ENCODE assay signal across 8 mouse cellular contexts in the genomic region with DNA sequence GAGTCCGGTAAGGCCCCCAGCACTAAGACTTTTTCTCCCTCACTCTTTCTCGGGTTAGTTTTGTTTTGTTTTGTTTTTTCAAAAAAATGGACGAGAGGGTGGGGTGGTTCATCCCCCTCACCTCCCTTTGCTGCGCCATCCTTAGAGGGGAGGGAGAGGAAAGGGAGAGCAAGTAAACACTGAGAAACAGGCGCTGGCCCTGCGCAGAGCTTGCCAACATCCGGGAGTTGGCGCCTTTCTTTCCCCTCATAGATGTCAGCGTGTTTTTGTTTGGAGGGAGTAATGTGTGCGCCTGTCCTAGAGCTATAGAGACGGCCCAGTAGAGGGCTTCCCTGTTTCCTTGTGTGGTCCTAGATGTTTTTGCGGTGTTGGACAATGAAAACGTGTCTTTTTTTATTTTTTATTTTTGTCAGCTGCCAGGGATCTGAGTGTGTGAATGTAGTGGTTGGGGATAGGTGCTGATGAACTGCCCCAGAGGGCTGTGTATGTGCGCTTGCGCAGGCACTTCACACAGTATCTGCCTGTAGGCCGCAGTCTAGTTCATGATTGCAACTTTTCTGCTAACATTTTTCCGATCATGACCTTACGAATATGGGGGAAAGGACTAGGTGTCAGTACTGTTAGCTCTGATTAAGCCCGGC. TPM values are rescaled to one million over a fixed set of nuclear protein-coding genes. Genes with fewer than 3 reads are reported as not detected.
DNase-seq lines count a peak whose midpoint lies in the region; ATAC-seq and TF ChIP-seq lines count a peak whose summit lies in the region.

No protein-coding gene starts in this region.

- H3K4me1 ChIP-seq in bone marrow, adult 2 months (ENCODE audit: control insufficient read depth, insufficient read depth, low read length) = no peaks in the 10 kb centered on the region; the same call in 1 of the 2 replicates
- H3K4me1 ChIP-seq in embryonic facial prominence, embryonic 15.5 days = peaks cover 53% of the 10 kb centered on the region
- peaks cover 57% of the 10 kb centered on the region for H3K4me1 ChIP-seq in limb, embryonic 14.5 days (ENCODE audit: control insufficient read depth, insufficient read depth, low read length)
- H3K4me1 ChIP-seq in midbrain, embryonic 16.5 days (ENCODE audit: control insufficient read depth, insufficient read depth, low read length) = peaks cover 36% of the 10 kb centered on the region

- H3K27me3 ChIP-seq in embryonic facial prominence, embryonic 15.5 days = no peaks in the 10 kb centered on the region
- no peaks in the 10 kb centered on the region for H3K27me3 ChIP-seq in limb, embryonic 14.5 days (ENCODE audit: control insufficient read depth, insufficient read depth, low read length)
- no peaks in the 10 kb centered on the region for H3K27me3 ChIP-seq in midbrain, embryonic 16.5 days (ENCODE audit: control insufficient read depth, insufficient read depth, low read depth, low read length)

- H3K9ac ChIP-seq in embryonic facial prominence, embryonic 15.5 days = peak overlapping the region; percentile 57
- peak overlapping the region; percentile 86 for H3K9ac ChIP-seq in limb, embryonic 14.5 days (ENCODE audit: low read depth, low read length, severe bottlenecking)
- H3K9ac ChIP-seq in midbrain, embryonic 16.5 days (ENCODE audit: low read depth, low read length) = peak overlapping the region; percentile 94

- H3K9me3 ChIP-seq in embryonic facial prominence, embryonic 15.5 days (replicated peaks) = no peaks in the 10 kb centered on the region
- no peaks in the 10 kb centered on the region for H3K9me3 ChIP-seq in limb, embryonic 14.5 days (ENCODE audit: control insufficient read depth, low read length)
- no peaks in the 10 kb centered on the region for H3K9me3 ChIP-seq in midbrain, embryonic 16.5 days (replicated peaks; ENCODE audit: control insufficient read depth, low read length, poor library complexity, severe bottlenecking)

- peak overlapping the region; percentile 98 for H3K27ac ChIP-seq in bone marrow, adult 2 months (ENCODE audit: control insufficient read depth, insufficient read depth, low read depth, low read length, poor library complexity)
- peak overlapping the region; percentile 99 for H3K27ac ChIP-seq in embryonic facial prominence, embryonic 15.5 days (replicated peaks)
- peak overlapping the region; percentile 100 for H3K27ac ChIP-seq in limb, embryonic 14.5 days (replicated peaks; ENCODE audit: low read depth, low read length)
- H3K27ac ChIP-seq in midbrain, embryonic 16.5 days (ENCODE audit: low read length) = peak overlapping the region; percentile 100

- no peak for TF ChIP-seq POLR2A in bone marrow, adult 2 months (IDR thresholded peaks at IDR 0.05; ENCODE audit: borderline replicate concordance, control insufficient read depth, low read depth, low read length)
- no peak for TF ChIP-seq POLR2A in limb, embryonic 14.5 days (IDR thresholded peaks at IDR 0.05; ENCODE audit: borderline replicate concordance, extremely low read depth, insufficient read depth, insufficient read length)

- 1% methylated on average over 19 of the region's 19 CpGs for WGBS in bone marrow, adult 2 months
- WGBS in embryonic facial prominence, embryonic 15.5 days = under 1% methylated on average over 19 of the region's 19 CpGs
- WGBS in limb, embryonic 14.5 days = 3% methylated on average over 19 of the region's 19 CpGs
- 3% methylated on average over 19 of the region's 19 CpGs for WGBS in midbrain, embryonic 16.5 days

- peak; percentile 87 for DNase-seq in 416B (ENCODE audit: low read depth)
- peak; percentile 83 for DNase-seq in heart, adult 8-10 months (ENCODE audit: low spot score)
- peak; percentile 82 for DNase-seq in kidney, adult 9 months
- DNase-seq in limb, embryonic 14.5 days (ENCODE audit: low spot score) = peak; percentile 86
- DNase-seq in spleen, postnatal 10 days (ENCODE audit: low spot score in 2 of 2) = peak; percentile 53 to 63

- TF ChIP-seq CTCF in bone marrow, adult 2 months (IDR thresholded peaks at IDR 0.05; ENCODE audit: control insufficient read depth, insufficient read depth, low read length) = no peak

- peak; percentile 59 for ATAC-seq in embryonic facial prominence, embryonic 15.5 days (ENCODE audit: insufficient number of reproducible peaks, low FRiP score, low TSS enrichment, low read depth)
- ATAC-seq in limb, embryonic 14.5 days (ENCODE audit: low FRiP score, low read depth) = peak; percentile 53
- peak; percentile 73 for ATAC-seq in midbrain, embryonic 16.5 days

- H3K4me2 ChIP-seq in embryonic facial prominence, embryonic 15.5 days (replicated peaks) = peak overlapping the region; percentile 76
- peak overlapping the region; percentile 69 for H3K4me2 ChIP-seq in limb, embryonic 14.5 days (replicated peaks; ENCODE audit: low read depth, low read length, severe bottlenecking)
- peak overlapping the region; percentile 59 for H3K4me2 ChIP-seq in midbrain, embryonic 16.5 days (ENCODE audit: low read length)

- peak overlapping the region; percentile 93 for H3K4me3 ChIP-seq in bone marrow, adult 2 months (replicated peaks; ENCODE audit: control insufficient read depth, low read depth, low read length)
- peak overlapping the region; percentile 74 for H3K4me3 ChIP-seq in embryonic facial prominence, embryonic 15.5 days (replicated peaks)
- peak overlapping the region; percentile 59 for H3K4me3 ChIP-seq in limb, embryonic 14.5 days (replicated peaks; ENCODE audit: low read length)
- H3K4me3 ChIP-seq in midbrain, embryonic 16.5 days (ENCODE audit: low read depth, low read length) = peak overlapping the region; percentile 71

- no peaks in the 10 kb centered on the region for H3K36me3 ChIP-seq in embryonic facial prominence, embryonic 15.5 days
- peaks cover 5% of the 10 kb centered on the region; the same call in 1 of the 2 replicates for H3K36me3 ChIP-seq in limb, embryonic 14.5 days (ENCODE audit: control insufficient read depth, insufficient read depth, low read length)
- no peaks in the 10 kb centered on the region for H3K36me3 ChIP-seq in midbrain, embryonic 16.5 days (ENCODE audit: control insufficient read depth, insufficient read depth, low read length)

RNA-seq across cellular contexts. Expression of a gene that starts 37.0 kb away (rescaled TPM):
- polyA plus RNA-seq in bone marrow, adult 2 months (2011; ENCODE audit: insufficient read depth, insufficient read length, low replicate concordance, missing spikeins) = 82.2 and 130 TPM in 2 replicates
- polyA plus RNA-seq in embryonic facial prominence, embryonic 15.5 days (2015; fragmentation: Nextera tagmentation; extraction: Ambion mirVana) = 72.8 and 73.7 TPM in 2 replicates
- 100 to 1,000 TPM in 2 of 4 experiments, 10 to 100 TPM in 2; 90.6 to 103 (median 98.5) TPM for total RNA-seq in heart, adult 8-10 months (2022)
- 112 and 126 TPM in 2 replicates for polyA plus RNA-seq in limb, embryonic 14.5 days (2012; rRNA removed)
- 106 and 126 TPM in 2 replicates for polyA plus RNA-seq in limb, embryonic 14.5 days (2014; fragmentation: Nextera tagmentation; extraction: Ambion mirVana)
- polyA plus RNA-seq in midbrain, embryonic 16.5 days (2015; fragmentation: Nextera tagmentation; extraction: Ambion mirVana) = 37.8 and 47.3 TPM in 2 replicates

RNA-seq across cellular contexts. Expression of a gene that starts 37.2 kb away (rescaled TPM):
- polyA plus RNA-seq in bone marrow, adult 2 months (2011; ENCODE audit: insufficient read depth, insufficient read length, low replicate concordance, missing spikeins) = not detected in 2 replicates
- 22.0 and 29.2 TPM in 2 replicates for polyA plus RNA-seq in embryonic facial prominence, embryonic 15.5 days (2015; fragmentation: Nextera tagmentation; extraction: Ambion mirVana)
- total RNA-seq in heart, adult 8-10 months (2022) = 1 to 10 TPM; 4.3 to 6.2 (median 5.4) TPM
- 11.4 and 11.7 TPM in 2 replicates for polyA plus RNA-seq in limb, embryonic 14.5 days (2012; rRNA removed)
- 7.5 and 12.6 TPM in 2 replicates for polyA plus RNA-seq in limb, embryonic 14.5 days (2014; fragmentation: Nextera tagmentation; extraction: Ambion mirVana)
- 11.6 and 13.4 TPM in 2 replicates for polyA plus RNA-seq in midbrain, embryonic 16.5 days (2015; fragmentation: Nextera tagmentation; extraction: Ambion mirVana)

RNA-seq across cellular contexts. Expression of a gene that starts 47.5 kb away (rescaled TPM):
- 12.9 and 17.6 TPM in 2 replicates for polyA plus RNA-seq in bone marrow, adult 2 months (2011; ENCODE audit: insufficient read depth, insufficient read length, low replicate concordance, missing spikeins)
- 2.4 and 2.5 TPM in 2 replicates for polyA plus RNA-seq in embryonic facial prominence, embryonic 15.5 days (2015; fragmentation: Nextera tagmentation; extraction: Ambion mirVana)
- total RNA-seq in heart, adult 8-10 months (2022) = 10 to 100 TPM in 2 of 4 experiments, 1 to 10 TPM in 2; 7.1 to 15.8 (median 9.8) TPM
- polyA plus RNA-seq in limb, embryonic 14.5 days (2012; rRNA removed) = 12.9 and 15.4 TPM in 2 replicates
- polyA plus RNA-seq in limb, embryonic 14.5 days (2014; fragmentation: Nextera tagmentation; extraction: Ambion mirVana) = 2.2 and 2.7 TPM in 2 replicates
- 4.1 and 4.9 TPM in 2 replicates for polyA plus RNA-seq in midbrain, embryonic 16.5 days (2015; fragmentation: Nextera tagmentation; extraction: Ambion mirVana)

Comparison
In these comparisons a context has a peak if more than half of its experiments do, and no peak if none do; other contexts are left out.
1. Peak in every context shown above with its lines: DNase-seq, ATAC-seq, H3K4me3 ChIP-seq and H3K27ac ChIP-seq.